Mouse (Mus musculus): ENCODE data around the gene Gm49336. TPM values are rescaled to one million over a fixed set of nuclear protein-coding genes. Genes with fewer than 3 reads are reported as not detected.

Gm49336 gene
- total and polyA plus RNA-seq, 3 experiments, result 36.3 to 102 (median 54.3) TPM

- in situ Hi-C loops (cut with MboI; ENCODE audit: low pct_ligation_motif_present, low pct_unique_long_range_greater_than_20kb, low sequenced_read_pairs) (no loop called here), dilution Hi-C loops (cut with MboI; ENCODE audit: extremely low pct_ligation_motif_present, extremely low pct_unique_long_range_greater_than_20kb, low sequenced_read_pairs) (no loop called here)
- Histone ChIP-seq H3K27me3 (replicated peaks) (no peaks in the 10 kb centered on the region), H3K79me2 (replicated peaks; ENCODE audit: control insufficient read depth, extremely low read depth, insufficient read depth, poor library complexity, severe bottlenecking) (no peaks in the 10 kb centered on the region), H3K4me2 (ENCODE audit: insufficient read depth, low read depth, poor library complexity, severe bottlenecking) (no peak overlapping the region), H3K36me3 (replicated peaks in 1 of 2; ENCODE audit: control insufficient read depth in 1 of 2, insufficient read depth in 1 of 2, low read length in 1 of 2) (peaks cover 29 to 66% of the 10 kb centered on the region in 2 experiments), H3K9me3 (replicated peaks; ENCODE audit: low read length) (no peaks in the 10 kb centered on the region), H3K9ac (ENCODE audit: insufficient read depth, low read depth) (no peak overlapping the region), H3K4me3 (replicated peaks in 1 of 3; ENCODE audit: low read depth in 2 of 3, low read length in 2 of 3, poor library complexity in 1 of 3) (no peak overlapping the region), H3K4me1 (ENCODE audit: control insufficient read depth in 1 of 2, insufficient read depth in 2 of 2) (no peaks in the 10 kb centered on the region), H3K27ac (ENCODE audit: insufficient read depth, low read depth) (no peak overlapping the region)
- DNase-seq (ENCODE audit: extremely low read depth), result no peak
- no peak for TF ChIP-seq SIN3A (IDR thresholded peaks at IDR 0.05; ENCODE audit: low read length)
- TF ChIP-seq USF1 (IDR thresholded peaks at IDR 0.05; ENCODE audit: low read depth, low read length), result no peak
- no peak for TF ChIP-seq IRF4 (IDR thresholded peaks at IDR 0.05; ENCODE audit: low read depth, low read length)
- no peak for TF ChIP-seq MAFK (IDR thresholded peaks at IDR 0.05; ENCODE audit: insufficient replicate concordance, low read length)
- no peak for TF ChIP-seq ETS1 (conservative IDR thresholded peaks at IDR 0.05; ENCODE audit: low read depth, low read length)
- no peak for TF ChIP-seq UBTF (IDR thresholded peaks at IDR 0.05; ENCODE audit: low read depth, low read length)
Measured at GRCm38 (mm10) chr14:60301024-60301423, 49.7 kb upstream of the Gm49336 start.

GRCm38 (mm10) chr14:60300224-60300991 is 49.1 kb upstream of the Gm49336 start:
- no peak for DNase-seq (ENCODE audit: extremely low read depth)

More at GRCm38 (mm10) chr14:60300224-60300991, 49.1 kb upstream of the Gm49336 start:
- Histone ChIP-seq H3K27ac (ENCODE audit: insufficient read depth, low read depth) (no peak overlapping the region), H3K27me3 (replicated peaks) (no peaks in the 10 kb centered on the region), H3K9me3 (replicated peaks; ENCODE audit: low read length) (no peaks in the 10 kb centered on the region), H3K36me3 (replicated peaks in 1 of 2; ENCODE audit: control insufficient read depth in 1 of 2, insufficient read depth in 1 of 2, low read length in 1 of 2) (peaks cover 29 to 63% of the 10 kb centered on the region in 2 experiments), H3K4me2 (ENCODE audit: insufficient read depth, low read depth, poor library complexity, severe bottlenecking) (no peak overlapping the region), H3K4me1 (ENCODE audit: control insufficient read depth in 1 of 2, insufficient read depth in 2 of 2) (no peaks in the 10 kb centered on the region), H3K79me2 (replicated peaks; ENCODE audit: control insufficient read depth, extremely low read depth, insufficient read depth, poor library complexity, severe bottlenecking) (no peaks in the 10 kb centered on the region), H3K9ac (ENCODE audit: insufficient read depth, low read depth) (no peak overlapping the region), H3K4me3 (replicated peaks in 1 of 3; ENCODE audit: low read depth in 2 of 3, low read length in 2 of 3, poor library complexity in 1 of 3) (no peak overlapping the region)
- in situ Hi-C loops (cut with MboI; ENCODE audit: low pct_ligation_motif_present, low pct_unique_long_range_greater_than_20kb, low sequenced_read_pairs), result no loop called here
- no peak for TF ChIP-seq UBTF (IDR thresholded peaks at IDR 0.05; ENCODE audit: low read depth, low read length)
- no peak for TF ChIP-seq SMC3 (IDR thresholded peaks at IDR 0.05; ENCODE audit: low read depth, low read length)
- no peak for TF ChIP-seq POLR2AphosphoS2 (IDR thresholded peaks at IDR 0.05; ENCODE audit: low read depth, low read length)
- TF ChIP-seq MAX (IDR thresholded peaks at IDR 0.05; ENCODE audit: low read length), result no peak
- no peak for TF ChIP-seq ZMIZ1 (IDR thresholded peaks at IDR 0.05; ENCODE audit: low read depth, low read length)
- no peak for TF ChIP-seq CHD1 (IDR thresholded peaks at IDR 0.05; ENCODE audit: low read depth, low read length)
- TF ChIP-seq RCOR1 (conservative IDR thresholded peaks at IDR 0.05; ENCODE audit: low read depth, low read length), result no peak
- no peak for TF ChIP-seq MYC (IDR thresholded peaks at IDR 0.05; ENCODE audit: low read depth, low read length)
- TF ChIP-seq MAFK (IDR thresholded peaks at IDR 0.05; ENCODE audit: insufficient replicate concordance, low read length), result no peak
- TF ChIP-seq CHD2 (IDR thresholded peaks at IDR 0.05; ENCODE audit: low read length), result no peak
- TF ChIP-seq NRF1 (IDR thresholded peaks at IDR 0.05; ENCODE audit: low read depth, low read length), result no peak
- no peak for TF ChIP-seq E2F4 (IDR thresholded peaks at IDR 0.05; ENCODE audit: insufficient replicate concordance, low read depth, low read length)
- no peak for TF ChIP-seq RAD21 (IDR thresholded peaks at IDR 0.05; ENCODE audit: low read depth, low read length)
- TF ChIP-seq ETS1 (conservative IDR thresholded peaks at IDR 0.05; ENCODE audit: low read depth, low read length), result no peak
- TF ChIP-seq ZKSCAN1 (IDR thresholded peaks at IDR 0.05; ENCODE audit: borderline replicate concordance, low read depth, low read length), result no peak
- TF ChIP-seq JUND (conservative IDR thresholded peaks at IDR 0.05; ENCODE audit: low read depth, low read length), result no peak
- TF ChIP-seq KAT2A (IDR thresholded peaks at IDR 0.05; ENCODE audit: insufficient replicate concordance, low read length), result no peak
- TF ChIP-seq USF2 (conservative IDR thresholded peaks at IDR 0.05; ENCODE audit: low read depth, low read length), result no peak
- TF ChIP-seq PAX5 (IDR thresholded peaks at IDR 0.05; ENCODE audit: low read length), result no peak
- no peak for TF ChIP-seq SIN3A (IDR thresholded peaks at IDR 0.05; ENCODE audit: low read length)
- dilution Hi-C loops (cut with MboI; ENCODE audit: extremely low pct_ligation_motif_present, extremely low pct_unique_long_range_greater_than_20kb, low sequenced_read_pairs), result no loop called here
